Mouse (Mus musculus): ENCODE measurements around the gene Gm15319.
"Not testable (repeated sequence)": the region's sequence is repeated elsewhere in the genome, so short reads cannot be mapped to it uniquely, and the experiment has no call there.

Gm15319 gene

GRCm38 (mm10) chr8:20297939-20298505 lies 65.0 kb downstream of the Gm15319 start:
- DNase-seq (ENCODE audit: low spot score in 2 of 2): peak; percentile 30 to 37

GRCm38 (mm10) chr8:20296803-20297702 lies 66.0 kb downstream of the Gm15319 start:
- peak; percentile 42 to 80 for DNase-seq (ENCODE audit: low spot score in 2 of 2)

GRCm38 (mm10) chr8:20295881-20296280 lies 67.1 kb downstream of the Gm15319 start:
- not testable (repeated sequence) for DNase-seq (ENCODE audit: low spot score in 2 of 2)

- DNase-seq (ENCODE audit: low spot score in 2 of 2): peak in 1 of 2 experiments; percentile 11
Measured at GRCm38 (mm10) chr8:20294826-20295225, 68.2 kb downstream of the Gm15319 start.

GRCm38 (mm10) chr8:20293966-20294365 lies 69.0 kb downstream of the Gm15319 start:
- not testable (repeated sequence) for DNase-seq (ENCODE audit: low spot score in 2 of 2)

GRCm38 (mm10) chr8:20290015-20290414 lies 73.0 kb downstream of the Gm15319 start:
- DNase-seq (ENCODE audit: low spot score in 2 of 2): not testable (repeated sequence)

- not testable (repeated sequence) for DNase-seq (ENCODE audit: low spot score in 2 of 2)
Measured at GRCm38 (mm10) chr8:20288878-20289277, 74.1 kb downstream of the Gm15319 start.

- DNase-seq (ENCODE audit: low spot score in 2 of 2): not testable (repeated sequence)
Measured at GRCm38 (mm10) chr8:20287706-20288105, 75.3 kb downstream of the Gm15319 start.

Data from urinary bladder, postnatal 36 days (tissue).